Mouse (Mus musculus): ENCODE data around the gene Gm12184. TPM values are rescaled to one million over a fixed set of nuclear protein-coding genes. Genes with fewer than 3 reads are reported as not detected.
"Not testable (repeated sequence)": the region's sequence is repeated elsewhere in the genome, so short reads cannot be mapped to it uniquely, and the experiment has no call there.

The Gm12184 gene
- 10.3 and 16.4 TPM in 2 replicates for polyA plus RNA-seq (2015; fragmentation: Nextera tagmentation; extraction: Ambion mirVana)

GRCm38 (mm10) chr11:48825979-48826751 is at the start of gene Gm12184, which contains the start of gene Trim7:
Gm12184 (minus strand) TSS chr11:48826655.
Trim7 (plus strand) TSS chr11:48826140.
- Histone ChIP-seq H3K27ac (peak within 1 kb of the TSS; percentile 40; the same call in 1 of the 2 replicates), H3K4me2 (peak within 1 kb of the TSS; percentile 74), H3K4me3 (replicated peaks) (peak within 1 kb of the TSS; percentile 47), H3K4me1 (peaks cover 12% of the 10 kb centered on the region), H3K27me3 (replicated peaks) (peaks cover 10% of the 10 kb centered on the region; the same call in 1 of the 2 replicates)
- under 1% methylated on average over 56 of the region's 92 CpGs for WGBS
- peak; percentile 84 for ATAC-seq (ENCODE audit: insufficient read depth, low FRiP score, low read depth)
- not testable (repeated sequence) for H3K36me3 ChIP-seq, H3K9me3 ChIP-seq, H3K9ac ChIP-seq

DNA sequence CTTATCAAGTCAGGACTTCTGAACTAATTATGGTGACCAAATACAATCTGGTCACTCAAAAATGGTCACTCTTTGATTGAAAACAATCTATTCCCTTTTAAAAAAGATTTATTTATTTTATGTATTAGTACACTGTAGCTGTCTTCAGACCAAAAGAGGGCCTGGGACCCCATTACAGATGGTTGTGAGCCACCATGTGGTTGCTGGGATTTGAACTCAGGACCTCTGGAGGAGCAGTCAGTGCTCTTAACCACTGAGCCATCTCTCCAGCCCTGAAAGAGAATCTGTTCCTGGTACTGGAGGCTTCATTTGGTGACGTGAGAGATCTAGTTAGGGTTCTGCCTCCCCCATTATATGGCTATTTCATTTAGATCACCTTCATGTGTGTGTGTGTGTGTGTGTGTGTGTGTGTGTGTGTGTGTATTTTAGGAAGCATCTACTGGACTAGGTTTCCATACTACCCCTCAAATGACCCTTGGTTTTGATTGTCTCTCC is 48.9 kb upstream of the Gm12184 start:
- not testable (repeated sequence) for H3K9ac ChIP-seq; H3K27ac ChIP-seq; H3K9me3 ChIP-seq; ATAC-seq (ENCODE audit: insufficient read depth, low FRiP score, low read depth); H3K4me3 ChIP-seq (replicated peaks); H3K36me3 ChIP-seq; H3K27me3 ChIP-seq (replicated peaks); H3K4me2 ChIP-seq
- WGBS, result 67% methylated on average over 1 of the region's 1 CpGs
- peaks cover 14% of the 10 kb centered on the region; the same call in 1 of the 2 replicates for H3K4me1 ChIP-seq

DNA sequence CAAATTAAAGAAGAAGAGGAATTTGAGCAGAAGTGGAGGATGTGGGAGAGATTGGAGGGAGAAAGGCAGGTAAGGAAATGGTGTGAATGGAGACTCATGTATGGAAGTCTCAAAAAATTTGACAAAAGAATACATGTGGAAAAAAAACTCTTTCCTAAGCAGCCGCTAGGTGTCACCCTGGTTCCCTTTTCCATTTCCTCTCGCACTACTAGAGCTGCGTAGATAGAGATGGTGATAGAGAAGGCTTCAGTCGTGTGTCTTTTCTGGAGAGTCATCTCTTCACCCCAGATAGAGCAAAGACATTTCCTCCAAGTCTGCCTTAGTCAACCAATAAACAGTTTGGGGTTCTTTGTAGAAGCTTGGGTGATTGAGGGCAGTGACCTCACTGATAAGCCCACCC is 48.0 kb upstream of the Gm12184 start:
- Histone ChIP-seq H3K4me1 (peaks cover 21% of the 10 kb centered on the region), H3K4me3 (replicated peaks) (no peak overlapping the region), H3K27ac (no peak overlapping the region), H3K9ac (no peak overlapping the region), H3K9me3 (no peaks in the 10 kb centered on the region), H3K36me3 (no peaks in the 10 kb centered on the region), H3K4me2 (no peak overlapping the region), H3K27me3 (replicated peaks) (no peaks in the 10 kb centered on the region)
- WGBS, result 0% methylated on average over 4 of the region's 4 CpGs
- ATAC-seq (ENCODE audit: insufficient read depth, low FRiP score, low read depth), result no peak

- peak; percentile 47 for ATAC-seq (ENCODE audit: insufficient read depth, low FRiP score, low read depth)
Observed at GRCm38 (mm10) chr11:48873591-48874290, 47.3 kb upstream of the Gm12184 start.

GRCm38 (mm10) chr11:48872695-48873300 is 46.3 kb upstream of the Gm12184 start:
- no peaks in the 10 kb centered on the region for H3K27me3 ChIP-seq (replicated peaks)
- H3K27ac ChIP-seq, result peak overlapping the region; percentile 88
- peak; percentile 48 for ATAC-seq (ENCODE audit: insufficient read depth, low FRiP score, low read depth)
- H3K4me3 ChIP-seq (replicated peaks), result 0 out of 2 replicates have a peak overlapping the region, but pooled peaks have one; percentile 52
- peak overlapping the region; percentile 81 for H3K4me2 ChIP-seq
- H3K4me1 ChIP-seq, result peaks cover 25% of the 10 kb centered on the region
- no peaks in the 10 kb centered on the region for H3K9me3 ChIP-seq
- WGBS, result 66% methylated on average over 7 of the region's 7 CpGs
- no peak overlapping the region for H3K9ac ChIP-seq
- H3K36me3 ChIP-seq, result no peaks in the 10 kb centered on the region

More at GRCm38 (mm10) chr11:48873591-48874290, 47.3 kb upstream of the Gm12184 start:
- 53% methylated on average over 10 of the region's 10 CpGs for WGBS
- no peak overlapping the region for H3K9ac ChIP-seq
- H3K27me3 ChIP-seq (replicated peaks), result no peaks in the 10 kb centered on the region
- H3K9me3 ChIP-seq, result no peaks in the 10 kb centered on the region
- no peaks in the 10 kb centered on the region for H3K36me3 ChIP-seq
- no peak overlapping the region for H3K4me3 ChIP-seq (replicated peaks)
- H3K4me1 ChIP-seq, result peaks cover 25% of the 10 kb centered on the region
- H3K4me2 ChIP-seq, result no peak overlapping the region
- H3K27ac ChIP-seq, result peak overlapping the region; percentile 88

DNA sequence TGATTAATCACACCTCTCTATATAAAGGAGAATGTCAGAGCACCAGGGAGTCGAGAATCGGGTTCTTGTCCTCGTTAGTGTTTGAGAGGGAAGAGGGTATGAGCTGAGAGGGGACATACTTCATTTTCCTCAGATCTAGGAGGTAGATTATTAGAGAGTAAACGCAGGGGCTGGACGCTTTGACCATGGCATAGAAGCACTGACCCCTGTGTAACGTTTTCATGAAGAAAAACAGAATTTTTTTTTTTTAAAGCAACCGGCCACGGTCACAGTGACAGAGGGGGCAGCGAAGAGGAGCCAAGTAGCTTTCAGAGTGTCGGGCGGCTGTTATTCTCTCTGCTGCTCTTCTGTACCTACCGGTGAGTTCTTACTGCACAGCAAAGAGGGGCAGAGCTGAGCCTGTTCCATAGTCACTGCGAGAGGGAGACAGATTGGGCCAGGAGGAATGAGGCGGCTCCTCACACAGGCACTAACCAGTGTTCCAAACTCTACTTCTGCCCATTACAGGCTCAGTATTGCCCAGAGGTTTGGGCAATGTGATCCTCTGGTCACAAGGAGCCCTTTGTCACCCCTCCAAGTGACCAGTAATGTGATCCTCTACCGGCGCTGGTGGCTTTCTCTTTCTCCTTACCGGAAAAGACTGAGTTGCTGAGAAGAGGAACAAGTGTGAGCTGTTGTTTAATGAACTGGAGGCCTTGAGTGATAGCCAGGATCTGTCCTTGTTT is 45.5 kb upstream of the Gm12184 start:
- H3K9me3 ChIP-seq, result no peaks in the 10 kb centered on the region
- no peaks in the 10 kb centered on the region for H3K36me3 ChIP-seq
- WGBS, result 14% methylated on average over 17 of the region's 17 CpGs
- peaks cover 25% of the 10 kb centered on the region for H3K4me1 ChIP-seq
- peak overlapping the region; percentile 88 for H3K27ac ChIP-seq
- H3K27me3 ChIP-seq (replicated peaks), result no peaks in the 10 kb centered on the region
- H3K4me3 ChIP-seq (replicated peaks), result peak overlapping the region; percentile 52
- H3K4me2 ChIP-seq, result peak overlapping the region; percentile 81
- no peak for ATAC-seq (ENCODE audit: insufficient read depth, low FRiP score, low read depth)
- H3K9ac ChIP-seq, result peak overlapping the region; percentile 37

- H3K36me3 ChIP-seq, result no peaks in the 10 kb centered on the region
- no peaks in the 10 kb centered on the region for H3K27me3 ChIP-seq (replicated peaks)
- H3K9ac ChIP-seq, result peak within 1 kb of the TSS; percentile 37
- peak within 1 kb of the TSS; percentile 81 for H3K4me2 ChIP-seq
- peak within 1 kb of the TSS; percentile 88 for H3K27ac ChIP-seq
- no peak; the same call in 1 of the 2 replicates for ATAC-seq (ENCODE audit: insufficient read depth, low FRiP score, low read depth)
- WGBS, result 3% methylated on average over 19 of the region's 19 CpGs
- no peaks in the 10 kb centered on the region for H3K9me3 ChIP-seq
- peak within 1 kb of the TSS; percentile 52 for H3K4me3 ChIP-seq (replicated peaks)
- H3K4me1 ChIP-seq, result peaks cover 25% of the 10 kb centered on the region
Observed at GRCm38 (mm10) chr11:48871201-48871772, 44.8 kb upstream of the Gm12184 start, which contains the start of gene Irgm1. Irgm1 (minus strand) TSS chr11:48871683.

DNA sequence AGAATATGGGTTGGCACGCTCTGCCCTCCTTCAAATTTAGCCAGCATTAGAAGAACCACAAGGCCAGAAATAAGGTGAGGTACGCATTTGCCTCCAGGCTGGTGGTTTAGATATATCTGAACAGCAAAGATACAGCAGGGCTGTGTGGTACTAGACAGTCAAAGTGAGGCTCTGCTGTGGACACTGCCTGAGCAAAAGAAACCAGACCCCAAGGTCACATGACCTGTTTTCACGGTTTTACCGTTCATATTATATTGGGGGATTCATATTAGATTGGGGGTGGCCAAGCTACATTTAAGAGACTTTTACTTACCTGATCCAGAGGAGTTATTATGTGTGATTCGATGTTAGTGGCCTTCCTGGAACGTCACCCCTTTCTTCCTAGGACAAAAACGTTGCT is 44.3 kb upstream of the Gm12184 start:
- Histone ChIP-seq H3K36me3 (no peaks in the 10 kb centered on the region), H3K4me3 (replicated peaks) (peak overlapping the region; percentile 52), H3K27ac (peak overlapping the region; percentile 88), H3K9ac (peak overlapping the region; percentile 37), H3K4me2 (peak overlapping the region; percentile 81), H3K9me3 (no peaks in the 10 kb centered on the region), H3K27me3 (replicated peaks) (no peaks in the 10 kb centered on the region), H3K4me1 (peaks cover 25% of the 10 kb centered on the region)
- ATAC-seq (ENCODE audit: insufficient read depth, low FRiP score, low read depth), result no peak
- WGBS, result 26% methylated on average over 7 of the region's 7 CpGs

- WGBS, result 41% methylated on average over 7 of the region's 7 CpGs
- peaks cover 25% of the 10 kb centered on the region for H3K4me1 ChIP-seq
- peaks cover 4% of the 10 kb centered on the region; the same call in 1 of the 2 replicates for H3K36me3 ChIP-seq
- no peaks in the 10 kb centered on the region for H3K9me3 ChIP-seq
- peak overlapping the region; percentile 16; the same call in 1 of the 2 replicates for H3K27ac ChIP-seq
- peak; percentile 38; the same call in 1 of the 2 replicates for ATAC-seq (ENCODE audit: insufficient read depth, low FRiP score, low read depth)
- no peak overlapping the region; the same call in 1 of the 2 replicates for H3K9ac ChIP-seq
- peak overlapping the region; percentile 81 for H3K4me2 ChIP-seq
- H3K4me3 ChIP-seq (replicated peaks), result peak overlapping the region; percentile 52
- no peaks in the 10 kb centered on the region for H3K27me3 ChIP-seq (replicated peaks)
Observed at GRCm38 (mm10) chr11:48869380-48870110, 43.1 kb upstream of the Gm12184 start.

- Histone ChIP-seq H3K9me3 (no peaks in the 10 kb centered on the region), H3K36me3 (peaks cover 4% of the 10 kb centered on the region; the same call in 1 of the 2 replicates), H3K4me3 (replicated peaks) (no peak overlapping the region), H3K4me2 (no peak overlapping the region), H3K27ac (no peak overlapping the region), H3K4me1 (peaks cover 11% of the 10 kb centered on the region; the same call in 1 of the 2 replicates), H3K9ac (no peak overlapping the region), H3K27me3 (replicated peaks) (no peaks in the 10 kb centered on the region)
- WGBS, result 96% methylated on average over 9 of the region's 9 CpGs
- no peak for ATAC-seq (ENCODE audit: insufficient read depth, low FRiP score, low read depth)
Observed at GRCm38 (mm10) chr11:48866481-48866880, 40.0 kb upstream of the Gm12184 start.

All from stomach, embryonic 15.5 days (tissue).